Mouse (Mus musculus): ENCODE data around the gene Btbd8. TPM values are rescaled to one million over a fixed set of nuclear protein-coding genes. Genes with fewer than 3 reads are reported as not detected.

The Btbd8 gene
- polyA plus RNA-seq, 1 experiment = 5.9 TPM

DNA sequence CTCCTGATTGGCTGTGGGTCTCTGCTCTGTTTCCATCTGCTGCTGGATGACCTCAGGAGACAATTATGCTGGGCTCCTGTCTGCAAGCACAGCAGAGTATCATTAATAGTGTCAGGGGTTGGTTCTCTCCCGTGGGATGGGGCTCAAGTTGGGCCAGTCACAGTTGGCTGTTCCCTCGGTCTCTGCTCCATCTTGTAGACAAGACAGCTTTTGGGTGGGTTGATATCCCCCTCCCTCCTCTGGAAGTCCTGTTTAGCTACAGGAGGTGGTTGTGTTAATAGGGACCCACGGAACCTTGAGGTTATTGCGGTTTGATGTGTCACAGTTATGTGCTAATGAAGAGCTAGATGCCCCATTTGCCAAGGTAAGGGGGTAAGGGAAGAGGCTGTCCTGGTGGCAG lies 51.2 kb downstream of the Btbd8 start:
- H3K27me3 ChIP-seq (ENCODE audit: control insufficient read depth, insufficient read depth, low read length) = no peaks in the 10 kb centered on the region
- H3K36me3 ChIP-seq (ENCODE audit: control insufficient read depth, insufficient read depth, low read length) = peaks cover 1% of the 10 kb centered on the region; the same call in 1 of the 2 replicates
- no peak overlapping the region for H3K27ac ChIP-seq (ENCODE audit: control insufficient read depth, insufficient read depth, low read depth, low read length)
- TF ChIP-seq CTCF (IDR thresholded peaks at IDR 0.05; ENCODE audit: control insufficient read depth, insufficient read depth, insufficient replicate concordance, low read depth, low read length) = no peak
- TF ChIP-seq POLR2A (IDR thresholded peaks at IDR 0.05; ENCODE audit: control insufficient read depth, low read depth, low read length) = no peak
- no peak overlapping the region for H3K4me3 ChIP-seq (ENCODE audit: control insufficient read depth, low read depth, low read length)
- no peaks in the 10 kb centered on the region for H3K4me1 ChIP-seq (ENCODE audit: control insufficient read depth, insufficient read depth, low read length)

DNA sequence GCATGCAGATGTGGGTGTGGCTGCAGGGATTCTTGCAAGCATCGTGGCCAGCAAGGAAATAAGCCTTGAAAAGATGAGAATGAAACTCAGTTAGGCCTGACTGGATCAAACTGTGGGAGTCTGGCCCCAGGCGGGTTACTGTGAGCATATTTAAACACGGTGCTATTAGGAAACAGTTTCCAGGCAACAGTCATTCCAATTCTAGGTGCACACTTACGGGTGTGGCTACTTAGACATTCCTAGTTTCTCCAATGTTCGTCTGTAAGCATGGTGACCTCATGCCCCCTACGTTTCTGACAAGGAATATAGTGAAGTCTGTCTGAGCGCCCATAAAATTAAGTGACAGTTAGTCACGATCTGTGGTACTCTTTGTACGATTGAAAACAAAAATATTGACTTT lies 53.2 kb downstream of the Btbd8 start:
- no peak for TF ChIP-seq POLR2A (IDR thresholded peaks at IDR 0.05; ENCODE audit: control insufficient read depth, low read depth, low read length)
- no peaks in the 10 kb centered on the region for H3K27me3 ChIP-seq (ENCODE audit: control insufficient read depth, insufficient read depth, low read length)

DNA sequence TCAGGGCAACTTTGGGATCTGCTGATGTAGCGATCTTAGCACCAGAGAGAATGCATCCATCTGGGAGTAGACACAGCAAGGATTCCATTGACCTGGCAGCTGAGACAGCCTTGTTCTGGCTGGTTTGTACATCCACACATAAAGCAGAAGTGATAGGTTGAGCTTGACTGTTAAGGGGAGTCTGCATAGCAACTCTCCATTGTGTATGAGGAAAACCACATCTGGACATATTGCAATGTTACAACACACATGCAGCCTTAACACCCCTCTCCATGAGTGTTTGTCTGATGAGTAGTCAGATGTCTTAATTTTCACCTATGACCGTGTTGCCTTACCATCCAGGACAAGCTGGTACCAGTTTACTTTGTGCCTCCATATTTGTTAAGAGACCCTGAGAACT lies 54.7 kb downstream of the Btbd8 start:
- no peak overlapping the region for H3K4me3 ChIP-seq (ENCODE audit: control insufficient read depth, low read depth, low read length)

More for the DNA sequence above, 53.2 kb downstream of the Btbd8 start:
- no peak overlapping the region for H3K27ac ChIP-seq (ENCODE audit: control insufficient read depth, insufficient read depth, low read depth, low read length)
- no peaks in the 10 kb centered on the region for H3K4me1 ChIP-seq (ENCODE audit: control insufficient read depth, insufficient read depth, low read length)
- H3K4me3 ChIP-seq (ENCODE audit: control insufficient read depth, low read depth, low read length) = no peak overlapping the region
- peaks cover 1% of the 10 kb centered on the region; the same call in 1 of the 2 replicates for H3K36me3 ChIP-seq (ENCODE audit: control insufficient read depth, insufficient read depth, low read length)

DNA sequence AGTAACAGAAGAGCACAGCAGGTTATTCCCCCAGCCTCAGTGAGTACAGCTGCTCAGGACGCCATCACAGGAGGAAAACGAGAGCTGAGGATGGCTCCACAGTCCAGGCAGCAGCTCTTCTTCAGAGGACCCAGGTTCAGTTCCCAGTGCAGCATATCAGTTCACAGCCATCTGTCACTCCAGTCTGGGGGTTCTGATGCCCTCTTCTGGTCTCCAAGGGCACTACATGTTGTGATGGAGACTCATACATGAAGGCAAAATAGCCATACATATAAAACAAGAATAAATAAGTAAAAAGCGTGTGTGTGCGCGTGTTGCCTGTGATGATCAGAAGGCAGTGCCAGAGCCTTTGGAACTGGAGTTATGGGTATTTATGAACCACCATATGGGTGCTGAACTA lies 57.0 kb downstream of the Btbd8 start:
- Histone ChIP-seq H3K27ac (ENCODE audit: control insufficient read depth, insufficient read depth, low read depth, low read length) (no peak overlapping the region), H3K36me3 (ENCODE audit: control insufficient read depth, insufficient read depth, low read length) (no peaks in the 10 kb centered on the region), H3K27me3 (ENCODE audit: control insufficient read depth, insufficient read depth, low read length) (no peaks in the 10 kb centered on the region), H3K4me1 (ENCODE audit: control insufficient read depth, insufficient read depth, low read length) (no peaks in the 10 kb centered on the region), H3K4me3 (ENCODE audit: control insufficient read depth, low read depth, low read length) (no peak overlapping the region)
- no peak for TF ChIP-seq POLR2A (IDR thresholded peaks at IDR 0.05; ENCODE audit: control insufficient read depth, low read depth, low read length)
- no peak for TF ChIP-seq CTCF (IDR thresholded peaks at IDR 0.05; ENCODE audit: control insufficient read depth, insufficient read depth, insufficient replicate concordance, low read depth, low read length)

More for the DNA sequence above, 54.7 kb downstream of the Btbd8 start:
- TF ChIP-seq POLR2A (IDR thresholded peaks at IDR 0.05; ENCODE audit: control insufficient read depth, low read depth, low read length) (no peak), CTCF (IDR thresholded peaks at IDR 0.05; ENCODE audit: control insufficient read depth, insufficient read depth, insufficient replicate concordance, low read depth, low read length) (no peak)
- Histone ChIP-seq H3K27me3 (ENCODE audit: control insufficient read depth, insufficient read depth, low read length) (no peaks in the 10 kb centered on the region), H3K27ac (ENCODE audit: control insufficient read depth, insufficient read depth, low read depth, low read length) (no peak overlapping the region), H3K4me1 (ENCODE audit: control insufficient read depth, insufficient read depth, low read length) (no peaks in the 10 kb centered on the region), H3K36me3 (ENCODE audit: control insufficient read depth, insufficient read depth, low read length) (peaks cover 1% of the 10 kb centered on the region; the same call in 1 of the 2 replicates)

DNA sequence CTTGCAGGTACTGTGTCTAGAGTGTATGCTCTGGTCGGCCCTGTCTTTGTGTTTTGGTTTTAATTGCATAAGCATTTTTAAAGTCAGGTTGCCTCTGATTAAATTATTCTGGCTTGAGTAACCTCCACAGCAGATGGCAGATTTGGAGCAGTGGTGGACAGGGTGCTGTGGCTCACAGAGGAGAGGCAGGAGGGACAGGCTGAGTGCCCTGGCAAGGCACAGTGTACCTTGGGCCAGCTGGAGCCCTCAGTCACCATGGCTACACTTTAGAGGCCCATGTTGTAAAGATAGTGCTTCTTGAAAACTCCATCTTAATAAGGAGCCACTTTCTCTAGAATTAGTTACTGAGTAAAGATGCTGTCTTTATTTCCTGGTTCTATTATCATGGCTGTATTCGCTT lies 58.2 kb downstream of the Btbd8 start:
- Histone ChIP-seq H3K27ac (ENCODE audit: control insufficient read depth, insufficient read depth, low read depth, low read length) (no peak overlapping the region), H3K27me3 (ENCODE audit: control insufficient read depth, insufficient read depth, low read length) (no peaks in the 10 kb centered on the region), H3K4me1 (ENCODE audit: control insufficient read depth, insufficient read depth, low read length) (no peaks in the 10 kb centered on the region), H3K36me3 (ENCODE audit: control insufficient read depth, insufficient read depth, low read length) (no peaks in the 10 kb centered on the region; the same call in 1 of the 2 replicates), H3K4me3 (ENCODE audit: control insufficient read depth, low read depth, low read length) (no peak overlapping the region)
- TF ChIP-seq CTCF (IDR thresholded peaks at IDR 0.05; ENCODE audit: control insufficient read depth, insufficient read depth, insufficient replicate concordance, low read depth, low read length) (no peak), POLR2A (IDR thresholded peaks at IDR 0.05; ENCODE audit: control insufficient read depth, low read depth, low read length) (no peak)

DNA sequence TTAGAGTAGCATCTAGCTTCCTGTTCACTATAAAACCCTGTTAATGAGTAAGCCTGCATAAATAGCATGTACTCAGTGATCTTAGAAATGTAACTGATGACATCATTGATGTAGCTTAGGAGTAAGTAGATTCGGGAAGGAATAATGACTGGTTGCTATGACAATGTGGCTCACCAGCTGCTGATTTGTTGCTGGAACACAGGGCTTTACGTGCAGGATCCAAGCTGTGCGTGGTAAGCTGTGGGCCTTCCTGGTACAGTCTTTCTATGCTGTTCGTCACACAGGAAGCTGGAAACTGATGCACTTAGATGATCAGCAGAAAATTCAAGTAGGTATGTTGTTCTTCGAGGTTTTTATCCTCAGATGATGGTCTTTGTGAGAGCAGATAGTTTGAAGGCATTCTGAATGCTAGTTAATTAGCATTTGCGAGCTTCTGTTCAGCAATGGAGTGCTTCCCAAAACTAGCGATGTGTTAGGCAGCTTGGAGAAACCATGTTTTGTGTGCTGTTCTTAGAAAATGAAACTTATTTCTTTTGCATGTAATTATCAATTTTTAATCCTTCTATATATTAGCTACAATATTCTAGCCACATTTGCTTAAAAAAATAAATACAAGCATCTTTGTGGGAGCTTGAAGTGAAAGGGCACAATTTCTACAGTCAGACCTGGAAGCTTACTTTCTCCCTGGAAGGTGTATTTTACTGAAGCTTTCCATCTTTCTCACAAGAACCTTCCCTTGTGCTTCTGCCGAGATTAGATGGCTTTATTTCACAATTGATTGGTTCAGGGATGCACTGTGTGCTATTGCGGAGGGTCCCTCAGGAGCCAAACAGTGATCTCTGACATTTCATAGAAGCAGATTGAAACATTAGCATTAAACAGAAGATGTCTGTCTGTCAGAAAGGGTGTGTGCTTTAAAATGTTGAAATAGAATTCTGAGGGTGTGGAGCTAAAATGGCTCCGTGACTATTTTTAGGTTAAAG lies 60.0 kb downstream of the Btbd8 start:
- no peaks in the 10 kb centered on the region for H3K4me1 ChIP-seq (ENCODE audit: control insufficient read depth, insufficient read depth, low read length)
- H3K27me3 ChIP-seq (ENCODE audit: control insufficient read depth, insufficient read depth, low read length) = no peaks in the 10 kb centered on the region
- H3K27ac ChIP-seq (ENCODE audit: control insufficient read depth, insufficient read depth, low read depth, low read length) = no peak overlapping the region
- TF ChIP-seq POLR2A (IDR thresholded peaks at IDR 0.05; ENCODE audit: control insufficient read depth, low read depth, low read length) (no peak), CTCF (IDR thresholded peaks at IDR 0.05; ENCODE audit: control insufficient read depth, insufficient read depth, insufficient replicate concordance, low read depth, low read length) (no peak)
- no peaks in the 10 kb centered on the region; the same call in 1 of the 2 replicates for H3K36me3 ChIP-seq (ENCODE audit: control insufficient read depth, insufficient read depth, low read length)
- no peak overlapping the region for H3K4me3 ChIP-seq (ENCODE audit: control insufficient read depth, low read depth, low read length)

DNA sequence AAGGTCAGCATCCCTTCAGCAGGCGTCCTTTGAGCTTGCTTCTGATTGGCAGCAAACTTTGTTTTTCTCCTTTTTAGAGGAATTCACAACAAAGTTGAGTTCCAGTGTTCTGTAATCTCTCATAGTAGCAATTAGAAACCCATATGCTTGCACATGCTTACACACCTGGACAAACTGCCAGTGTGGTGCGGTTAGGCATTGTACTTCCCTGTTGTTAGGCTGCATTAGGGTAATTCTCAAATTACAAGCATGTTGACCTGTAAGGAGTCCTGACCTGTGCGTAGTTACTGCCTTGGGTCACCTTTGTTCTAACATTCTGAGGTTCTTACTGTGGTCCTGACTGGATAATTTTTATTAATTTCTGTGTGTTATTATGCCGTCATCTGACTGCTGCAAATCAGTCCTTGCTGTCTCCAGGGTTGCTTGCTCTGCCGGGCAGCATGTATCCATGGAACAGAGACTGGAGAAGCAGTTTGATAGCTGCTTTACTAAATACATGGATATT lies 61.1 kb downstream of the Btbd8 start:
- H3K36me3 ChIP-seq (ENCODE audit: control insufficient read depth, insufficient read depth, low read length) = no peaks in the 10 kb centered on the region; the same call in 1 of the 2 replicates
- H3K27me3 ChIP-seq (ENCODE audit: control insufficient read depth, insufficient read depth, low read length) = no peaks in the 10 kb centered on the region
- no peak overlapping the region for H3K27ac ChIP-seq (ENCODE audit: control insufficient read depth, insufficient read depth, low read depth, low read length)
- no peak overlapping the region for H3K4me3 ChIP-seq (ENCODE audit: control insufficient read depth, low read depth, low read length)
- H3K4me1 ChIP-seq (ENCODE audit: control insufficient read depth, insufficient read depth, low read length) = no peaks in the 10 kb centered on the region
- TF ChIP-seq POLR2A (IDR thresholded peaks at IDR 0.05; ENCODE audit: control insufficient read depth, low read depth, low read length) = no peak
- no peak for TF ChIP-seq CTCF (IDR thresholded peaks at IDR 0.05; ENCODE audit: control insufficient read depth, insufficient read depth, insufficient replicate concordance, low read depth, low read length)
